Mouse (Mus musculus) embryonic fibroblast, embryonic 13.5 days (primary cell): ENCODE measurements at regions not wholly inside any gene's neighbourhood (a gene's known extent, or its start where the extent isn't known, plus 50 kb on each side); places are given as distances from the start of the nearest gene placed in this dataset.

Source experiments
- H3K27ac ChIP-seq: 2 replicates; pipeline ENCODE4 v1.5.1; 2012; ENCODE audit warnings: low read length, control low read depth, inconsistent platforms; ENCODE audit not compliant: insufficient read depth
- H3K4me1 ChIP-seq: 2 replicates; pipeline ENCODE4 v1.6.1; 2011; ENCODE audit warnings: low read length; ENCODE audit not compliant: control insufficient read depth, insufficient read depth
- H3K4me3 ChIP-seq: 2 replicates; pipeline ENCODE4 v1.5.1; 2011; ENCODE audit warnings: mild to moderate bottlenecking, control low read depth, low read length; ENCODE audit not compliant: insufficient read depth
- CTCF ChIP-seq: IDR thresholded peaks from 2 replicates; pipeline ENCODE4 v1.5.1; 2011; ENCODE audit warnings: mild to moderate bottlenecking, control low read depth, low read length, moderate library complexity, borderline replicate concordance; ENCODE audit not compliant: insufficient read depth
- POLR2A ChIP-seq: IDR thresholded peaks from 2 replicates; pipeline ENCODE4 v1.6.1; 2011; ENCODE audit warnings: low read depth, mild to moderate bottlenecking, control low read depth, low read length, moderate library complexity

GRCm38 (mm10) chr4:62878927-62879326, 86.4 kb upstream of the Zfp618 start:
- H3K27ac ChIP-seq = peak overlapping the region; percentile 82
- no peak overlapping the region for H3K4me3 ChIP-seq
- no peak for TF ChIP-seq POLR2A
- TF ChIP-seq CTCF = no peak
- no peaks in the 10 kb centered on the region for H3K4me1 ChIP-seq

- no peak overlapping the region for H3K4me3 ChIP-seq
- H3K27ac ChIP-seq = no peak overlapping the region
- TF ChIP-seq POLR2A = no peak
- no peak for TF ChIP-seq CTCF
- H3K4me1 ChIP-seq = no peaks in the 10 kb centered on the region
Measured at GRCm38 (mm10) chr4:62881824-62882223, 83.5 kb upstream of the Zfp618 start.

GRCm38 (mm10) chr4:62882276-62882675, 83.1 kb upstream of the Zfp618 start:
- no peak overlapping the region for H3K4me3 ChIP-seq
- no peaks in the 10 kb centered on the region for H3K4me1 ChIP-seq
- H3K27ac ChIP-seq = no peak overlapping the region
- TF ChIP-seq CTCF = no peak
- no peak for TF ChIP-seq POLR2A

- TF ChIP-seq POLR2A (no peak), CTCF (no peak)
- no peaks in the 10 kb centered on the region for H3K4me1 ChIP-seq
- H3K4me3 ChIP-seq = no peak overlapping the region
- H3K27ac ChIP-seq = no peak overlapping the region
Measured at GRCm38 (mm10) chr4:62888736-62889135, 76.6 kb upstream of the Zfp618 start.

- Histone ChIP-seq H3K27ac (no peak overlapping the region), H3K4me1 (no peaks in the 10 kb centered on the region), H3K4me3 (no peak overlapping the region)
- TF ChIP-seq CTCF = peak; percentile 46; the same call in 1 of the 2 replicates
- TF ChIP-seq POLR2A = no peak
Measured at GRCm38 (mm10) chr4:62889708-62890107, 75.7 kb upstream of the Zfp618 start.

- no peak for TF ChIP-seq CTCF
- Histone ChIP-seq H3K4me1 (no peaks in the 10 kb centered on the region), H3K4me3 (no peak overlapping the region), H3K27ac (no peak overlapping the region)
Measured at GRCm38 (mm10) chr4:62890588-62891580, 74.5 kb upstream of the Zfp618 start.

- H3K27ac ChIP-seq = no peak overlapping the region
Measured at GRCm38 (mm10) chr4:62912891-62913290, 52.5 kb upstream of the Zfp618 start.

More at GRCm38 (mm10) chr4:62912891-62913290, 52.5 kb upstream of the Zfp618 start:
- no peak for TF ChIP-seq CTCF
- no peak for TF ChIP-seq POLR2A
- no peaks in the 10 kb centered on the region for H3K4me1 ChIP-seq
- no peak overlapping the region for H3K4me3 ChIP-seq
